Mouse (Mus musculus) G1E (cell line): Measurements from ENCODE around the gene Cmss1. TPM values are rescaled to one million over a fixed set of nuclear protein-coding genes. Genes with fewer than 3 reads are reported as not detected.

Experiments
- ATAC-seq: 2 replicates; pipeline ENCODE4 v1.8.0; 2016; ENCODE audit warnings: mild to moderate bottlenecking; ENCODE audit not compliant: insufficient number of reproducible peaks, poor library complexity, low FRiP score, severe bottlenecking; ENCODE audit errors: extremely low read depth
- DNase-seq: peaks from one replicate; pipeline ENCODE4 v3.0.0; 2012; ENCODE audit warnings: low spot score
- H3K27me3 ChIP-seq: 2 replicates; pipeline ENCODE4 v1.6.1; 2012; ENCODE audit warnings: mild to moderate bottlenecking, low read length, inconsistent platforms; ENCODE audit not compliant: insufficient read depth
- H3K36me3 ChIP-seq: replicated peaks from 2 replicates; pipeline ENCODE3; 2012; ENCODE audit warnings: mild to moderate bottlenecking, inconsistent platforms
- H3K4me1 ChIP-seq: 2 replicates; pipeline ENCODE4 v1.6.1; 2012; ENCODE audit warnings: low read depth, low read length, inconsistent platforms, mixed read lengths; ENCODE audit not compliant: insufficient read depth
- H3K4me3 ChIP-seq: 2 replicates; pipeline ENCODE4 v1.5.1; 2012; ENCODE audit warnings: low read depth, mild to moderate bottlenecking, inconsistent platforms, low read length, moderate library complexity, mixed read lengths
- H3K9me3 ChIP-seq: replicated peaks from 2 replicates; pipeline ENCODE4 v1.6.1; 2012; ENCODE audit warnings: inconsistent platforms
- CTCF ChIP-seq: IDR thresholded peaks from 2 replicates; pipeline ENCODE4 v1.5.1; 2012; ENCODE audit warnings: low read depth, low read length, inconsistent platforms, mixed read lengths
- GATA1 ChIP-seq: IDR thresholded peaks from 2 replicates; pipeline ENCODE4 v1.6.1; 2012; ENCODE audit warnings: borderline replicate concordance, low read length, inconsistent platforms, mixed read lengths
- GATA2 ChIP-seq: IDR thresholded peaks from 2 replicates; pipeline ENCODE4 v1.6.1; 2012; ENCODE audit warnings: low read depth, low read length, inconsistent platforms, borderline replicate concordance
- POLR2AphosphoS5 ChIP-seq: IDR thresholded peaks from 2 replicates; pipeline ENCODE4 v1.6.1; 2012; ENCODE audit warnings: low read depth, low read length, inconsistent platforms; ENCODE audit not compliant: insufficient replicate concordance
- TAL1 ChIP-seq: conservative IDR thresholded peaks from 2 replicates; pipeline ENCODE4 v1.6.1; 2012; ENCODE audit warnings: low read depth, low read length, inconsistent platforms, mixed read lengths
- polyA plus RNA-seq: library from polyadenylated mRNA; stranded (reverse); fragments of >175 nt; gene quantifications from 2 replicates; pipeline ENCODE4 v1.2.3, GENCODE M21; 2012
- total RNA-seq, 2 experiments: library from RNA; stranded (forward) in 1 of 2; stranded (reverse) in 1 of 2; fragments of 200-1000 nt in 1 of 2; fragments of >200 nt in 1 of 2; fragmentation: Nextera tagmentation in 1 of 2; gene quantifications; 2 replicates each; pipeline ENCODE4 v1.2.3; 2014 to 2017

Cmss1 gene
- total and polyA plus RNA-seq, 3 experiments = 12.8 to 66.7 (median 66.3) TPM

DNA sequence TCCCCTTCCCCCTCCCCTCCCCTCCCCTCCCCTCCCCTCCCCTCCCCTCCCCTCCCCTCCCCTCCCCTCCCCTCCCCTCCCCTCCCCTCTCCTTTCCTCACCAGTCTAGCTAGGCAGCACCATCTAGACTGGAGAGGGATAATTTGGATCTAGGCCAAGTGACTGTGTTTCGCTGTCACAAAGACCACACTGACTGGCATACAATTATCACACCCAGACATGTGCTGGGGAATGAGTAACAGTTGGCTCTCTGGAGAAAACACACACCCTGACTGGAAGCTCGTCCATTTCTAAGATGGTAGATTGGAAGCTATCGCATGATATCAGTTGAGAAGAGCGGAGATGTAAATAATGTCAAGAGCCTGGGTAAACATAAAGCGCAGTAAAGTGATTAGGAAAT lies 126.9 kb downstream of the Cmss1 start:
- no peak for TF ChIP-seq POLR2AphosphoS5
- ATAC-seq = no peak

DNA sequence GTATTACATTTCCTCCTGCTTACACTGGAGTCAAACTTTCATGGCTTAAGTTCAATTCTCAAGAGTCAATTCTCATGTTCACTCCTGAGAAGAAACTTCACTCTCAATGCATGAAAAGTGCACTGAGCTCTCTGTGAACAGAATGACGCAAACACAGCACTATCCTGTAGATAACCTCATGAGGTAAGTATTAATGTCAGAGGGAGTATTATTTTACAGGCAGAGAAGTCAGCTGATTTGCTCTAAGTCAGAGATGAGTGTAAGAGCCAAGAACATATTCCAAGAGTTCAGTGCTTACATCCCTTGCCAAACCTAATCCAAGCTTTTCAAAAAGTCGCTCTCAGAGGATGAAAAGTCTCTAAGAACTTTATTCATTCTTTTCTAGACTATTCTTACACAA lies 128.2 kb downstream of the Cmss1 start:
- no peak for DNase-seq
- no peak for TF ChIP-seq TAL1
- TF ChIP-seq GATA2 = no peak
- no peak for TF ChIP-seq POLR2AphosphoS5
- TF ChIP-seq GATA1 = no peak
- no peak for TF ChIP-seq CTCF
- H3K9me3 ChIP-seq = peaks cover 6% of the 10 kb centered on the region
- no peak overlapping the region for H3K4me3 ChIP-seq
- H3K4me1 ChIP-seq = no peaks in the 10 kb centered on the region
- H3K27me3 ChIP-seq = no peaks in the 10 kb centered on the region
- ATAC-seq = no peak
- H3K36me3 ChIP-seq = peaks cover 11% of the 10 kb centered on the region

More for the DNA sequence above, 126.9 kb downstream of the Cmss1 start:
- H3K4me3 ChIP-seq = no peak overlapping the region
- no peaks in the 10 kb centered on the region for H3K27me3 ChIP-seq
- H3K36me3 ChIP-seq = peaks cover 9% of the 10 kb centered on the region
- H3K9me3 ChIP-seq = peaks cover 6% of the 10 kb centered on the region
- DNase-seq = no peak
- no peaks in the 10 kb centered on the region for H3K4me1 ChIP-seq

DNA sequence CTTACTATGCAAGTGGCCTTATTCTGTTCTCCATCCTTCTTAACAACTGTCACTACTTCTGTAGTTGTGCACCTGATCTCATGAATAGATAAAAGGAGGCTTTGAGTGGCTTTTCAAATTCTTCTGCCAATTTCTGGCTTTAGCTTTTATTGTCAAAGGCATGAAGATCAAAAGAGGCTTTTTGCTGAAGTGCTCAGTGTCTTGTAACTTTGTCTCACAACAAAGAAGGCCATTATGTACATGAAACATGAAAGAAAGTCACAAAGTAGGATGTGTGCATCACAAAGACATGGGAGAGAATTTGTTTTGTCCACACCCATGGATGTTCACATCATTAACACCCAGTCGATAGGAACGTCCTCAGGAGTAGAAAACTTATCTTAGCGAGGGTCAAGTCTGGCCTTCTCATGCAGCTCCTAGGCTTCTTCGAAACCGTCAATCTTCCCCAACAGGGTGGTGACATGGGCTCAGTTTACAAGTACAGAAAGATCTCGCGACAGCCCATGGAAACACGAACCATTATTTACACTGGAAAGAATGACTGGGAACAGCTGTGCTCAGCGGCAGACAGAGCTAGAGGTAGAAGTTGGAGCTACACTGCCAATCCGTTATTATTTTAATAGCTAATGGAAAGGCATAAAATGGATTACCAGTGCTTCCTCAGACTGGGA lies 133.1 kb downstream of the Cmss1 start:
- peaks cover 7% of the 10 kb centered on the region for H3K36me3 ChIP-seq
- TF ChIP-seq CTCF = no peak
- TF ChIP-seq TAL1 = no peak
- no peak for TF ChIP-seq POLR2AphosphoS5
- no peak for TF ChIP-seq GATA1
- no peak for TF ChIP-seq GATA2
- H3K27me3 ChIP-seq = no peaks in the 10 kb centered on the region
- H3K4me3 ChIP-seq = no peak overlapping the region
- peaks cover 6% of the 10 kb centered on the region for H3K9me3 ChIP-seq
- no peak for ATAC-seq
- no peak for DNase-seq
- no peaks in the 10 kb centered on the region for H3K4me1 ChIP-seq

DNA sequence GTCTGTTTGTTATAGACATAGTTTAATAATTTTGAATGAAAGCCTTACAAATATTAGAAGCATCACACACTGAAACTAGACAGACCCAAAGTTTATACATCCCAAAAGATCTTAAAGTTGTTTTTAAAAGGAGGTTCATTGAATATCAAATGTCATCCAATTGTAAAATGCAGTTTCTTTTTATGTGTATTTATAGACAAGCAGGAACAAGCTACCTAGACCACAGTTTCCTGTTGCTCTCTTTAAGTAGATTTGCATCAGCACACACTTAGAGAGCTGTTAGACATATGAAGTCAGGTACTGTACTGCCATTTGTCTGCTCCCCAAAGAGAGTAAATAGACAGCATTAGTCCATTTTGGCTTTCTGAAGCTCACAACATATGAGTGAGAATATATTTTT lies 135.6 kb downstream of the Cmss1 start:
- ATAC-seq = no peak
- no peak for DNase-seq
- no peaks in the 10 kb centered on the region for H3K9me3 ChIP-seq
- no peaks in the 10 kb centered on the region for H3K4me1 ChIP-seq
- H3K4me3 ChIP-seq = no peak overlapping the region
- peaks cover 7% of the 10 kb centered on the region for H3K36me3 ChIP-seq
- no peak for TF ChIP-seq POLR2AphosphoS5
- TF ChIP-seq TAL1 = no peak
- TF ChIP-seq CTCF = no peak
- no peak for TF ChIP-seq GATA1
- TF ChIP-seq GATA2 = no peak
- no peaks in the 10 kb centered on the region for H3K27me3 ChIP-seq

DNA sequence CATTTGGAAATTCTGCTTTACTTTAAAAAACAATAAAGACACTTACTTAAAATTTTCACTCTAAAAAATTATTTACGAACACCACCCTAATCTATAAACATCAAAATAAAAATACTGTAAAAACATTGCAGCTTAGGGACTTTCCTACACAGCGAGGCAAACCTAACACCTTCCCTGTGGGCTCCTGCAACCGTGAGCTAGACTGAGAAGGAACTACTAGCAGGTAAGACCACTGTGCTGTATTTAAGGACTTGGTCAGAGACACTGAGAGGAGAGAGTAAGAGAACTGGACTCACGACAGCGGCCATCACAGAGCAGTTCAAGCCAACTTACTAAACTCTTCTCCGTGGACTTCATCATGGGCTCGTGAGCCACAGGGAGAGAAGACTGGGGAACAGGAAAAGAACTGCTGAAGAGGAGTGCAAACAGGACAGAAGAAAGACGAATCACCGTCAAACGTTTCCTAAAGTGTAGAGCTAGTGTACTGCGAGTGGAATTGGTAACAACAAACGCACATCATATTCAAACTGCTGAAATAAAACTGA lies 136.3 kb downstream of the Cmss1 start:
- Histone ChIP-seq H3K27me3 (no peaks in the 10 kb centered on the region), H3K36me3 (peaks cover 7% of the 10 kb centered on the region), H3K4me1 (no peaks in the 10 kb centered on the region), H3K4me3 (no peak overlapping the region), H3K9me3 (no peaks in the 10 kb centered on the region)
- DNase-seq (no peak), ATAC-seq (no peak)
- TF ChIP-seq CTCF (no peak), GATA2 (no peak), TAL1 (no peak), GATA1 (no peak), POLR2AphosphoS5 (no peak)

DNA sequence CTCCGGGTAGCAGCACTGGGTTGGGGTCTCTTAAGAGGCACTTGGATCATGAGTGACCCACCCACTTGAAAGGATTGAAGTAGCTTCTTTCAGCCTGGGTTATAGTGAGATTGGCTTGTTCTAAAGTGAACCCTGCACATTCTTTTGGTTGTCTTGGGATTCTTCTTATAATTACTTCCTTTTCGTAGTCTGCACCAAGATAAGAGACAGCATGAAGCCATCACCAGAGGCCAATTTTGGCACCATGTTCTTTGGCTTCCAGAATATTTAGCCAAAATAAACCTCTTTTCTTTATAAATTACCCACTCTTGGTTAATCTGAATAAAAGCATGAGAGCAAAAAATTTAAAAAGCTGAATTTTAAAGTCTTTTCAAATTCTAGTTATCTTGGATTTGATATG lies 136.8 kb downstream of the Cmss1 start:
- DNase-seq (no peak), ATAC-seq (no peak)
- H3K9me3 ChIP-seq = no peaks in the 10 kb centered on the region
- H3K4me1 ChIP-seq = no peaks in the 10 kb centered on the region
- TF ChIP-seq TAL1 (no peak), CTCF (no peak), GATA2 (no peak), GATA1 (no peak), POLR2AphosphoS5 (no peak)
- no peaks in the 10 kb centered on the region for H3K27me3 ChIP-seq
- H3K4me3 ChIP-seq = no peak overlapping the region
- H3K36me3 ChIP-seq = peaks cover 7% of the 10 kb centered on the region
